Mouse (Mus musculus): ENCODE measurements around the gene Nfia.

- no peak for TF ChIP-seq POLR2A (IDR thresholded peaks at IDR 0.05; ENCODE audit: borderline replicate concordance, low read depth, low read length)
- no peak for TF ChIP-seq CTCF (IDR thresholded peaks at IDR 0.05; ENCODE audit: low read depth, low read length)
These were observed 169.1 kb downstream of the Nfia start for GRCm38 (mm10) chr4:97941616-97942015.

All from bone marrow macrophage, adult 2 months (primary cell).